ENCODE assay signal across 9 mouse cellular contexts in genomic region chr12:85523421-85524192, GRCm38 (mm10). TPM values are rescaled to one million over a fixed set of nuclear protein-coding genes. Genes with fewer than 3 reads are reported as not detected.
A peak's percentile ranks its signal among the peaks of the same experiment; 100 is the strongest.
DNase-seq lines count a peak whose midpoint lies in the region; ATAC-seq lines count a peak whose summit lies in the region.
"Had no signal": no experiment of that assay in that cellular context is flagged by ENCODE, and none has a peak within 500 bp of the region (broad histone marks: within the 10 kb centered on the region; RNA-seq: fewer than 3 reads in every experiment).

No protein-coding gene starts in this region.

- no peaks in the 10 kb centered on the region for H3K9me3 ChIP-seq in heart, embryonic 10.5 days
- no peaks in the 10 kb centered on the region for H3K9me3 ChIP-seq in limb, embryonic 11.5 days (ENCODE audit: control insufficient read depth, low read length)
- H3K9me3 ChIP-seq in limb, embryonic 10.5 days (replicated peaks) = no peaks in the 10 kb centered on the region

- peaks cover 26% of the 10 kb centered on the region for H3K4me1 ChIP-seq in heart, embryonic 10.5 days
- peaks cover 8% of the 10 kb centered on the region for H3K4me1 ChIP-seq in limb, embryonic 11.5 days (ENCODE audit: control insufficient read depth, insufficient read depth, low read length)
- H3K4me1 ChIP-seq in limb, embryonic 10.5 days = peaks cover 28% of the 10 kb centered on the region

- H3K4me2 ChIP-seq in limb, embryonic 11.5 days (ENCODE audit: low read depth, severe bottlenecking) = no peak overlapping the region

- no peak overlapping the region for H3K27ac ChIP-seq in heart, embryonic 10.5 days
- H3K27ac ChIP-seq in limb, embryonic 11.5 days (replicated peaks; ENCODE audit: low read depth, low read length) = no peak overlapping the region
- H3K27ac ChIP-seq in limb, embryonic 10.5 days = no peak overlapping the region
- peak overlapping the region; percentile 66 for H3K27ac ChIP-seq in macrophage

- peak; percentile 96 for DNase-seq in heart, adult 11 months
- no peak for DNase-seq in heart, embryonic 10.5 days (ENCODE audit: low spot score)
- DNase-seq in limb, embryonic 11.5 days (ENCODE audit: low spot score) = no peak
- DNase-seq in limb, embryonic 10.5 days (ENCODE audit: low spot score) = no peak
- peak; percentile 50 to 53 for DNase-seq in adrenal gland, postnatal 36 days
- DNase-seq in frontal cortex, postnatal 25 days (ENCODE audit: low spot score in 2 of 2) = no peak
- DNase-seq in right cerebral cortex, postnatal 36 days (ENCODE audit: low spot score in 2 of 2) = no peak

- 62% methylated on average over 14 of the region's 14 CpGs for WGBS in heart, embryonic 10.5 days
- WGBS in limb, embryonic 11.5 days = 57% methylated on average over 14 of the region's 14 CpGs
- WGBS in limb, embryonic 10.5 days = 56% methylated on average over 14 of the region's 14 CpGs
- WGBS in macrophage (ENCODE audit: missing documents) = 68% methylated on average over 11 of the region's 14 CpGs

- no peak overlapping the region for H3K9ac ChIP-seq in limb, embryonic 11.5 days (ENCODE audit: low read length)

- H3K4me3 ChIP-seq in heart, embryonic 10.5 days = no peak overlapping the region
- H3K4me3 ChIP-seq in limb, embryonic 11.5 days (ENCODE audit: low read depth, low read length) = no peak overlapping the region
- H3K4me3 ChIP-seq in limb, embryonic 10.5 days = no peak overlapping the region
- no peak overlapping the region for H3K4me3 ChIP-seq in macrophage (ENCODE audit: inconsistent target)
- H3K4me3 ChIP-seq: megakaryocyte, embryonic 14.5 days had no signal

- H3K36me3 ChIP-seq in heart, embryonic 10.5 days = no peaks in the 10 kb centered on the region
- H3K36me3 ChIP-seq in limb, embryonic 11.5 days (ENCODE audit: control insufficient read depth, insufficient read depth, low read length) = no peaks in the 10 kb centered on the region
- H3K36me3 ChIP-seq in limb, embryonic 10.5 days = no peaks in the 10 kb centered on the region
- H3K36me3 ChIP-seq in macrophage (ENCODE audit: inconsistent target) = no peaks in the 10 kb centered on the region

- H3K27me3 ChIP-seq in heart, embryonic 10.5 days (ENCODE audit: insufficient read depth, poor library complexity, severe bottlenecking) = no peaks in the 10 kb centered on the region
- H3K27me3 ChIP-seq in limb, embryonic 11.5 days (ENCODE audit: control insufficient read depth, insufficient read depth, low read length) = no peaks in the 10 kb centered on the region
- no peaks in the 10 kb centered on the region for H3K27me3 ChIP-seq in limb, embryonic 10.5 days (ENCODE audit: low read depth, poor library complexity, severe bottlenecking)

- no peaks in the 10 kb centered on the region for H3K79me2 ChIP-seq in macrophage (ENCODE audit: inconsistent target)

- ATAC-seq in limb, embryonic 11.5 days (ENCODE audit: insufficient number of reproducible peaks, low FRiP score, low TSS enrichment, low read depth) = peak; percentile 21; the same call in 1 of the 2 replicates

RNA-seq across cellular contexts. Expression of gene Fos, which starts 49.9 kb away (rescaled TPM):
- 6.1 and 7.5 TPM in 2 replicates for polyA plus RNA-seq in heart, embryonic 10.5 days (2016; fragmentation: Nextera tagmentation; extraction: Ambion mirVana)
- 0.89 and 1.2 TPM in 2 replicates for polyA plus RNA-seq in limb, embryonic 11.5 days (2014; fragmentation: Nextera tagmentation; extraction: Ambion mirVana)
- 0.76 and 0.80 TPM in 2 replicates for polyA plus RNA-seq in limb, embryonic 10.5 days (2016; fragmentation: Nextera tagmentation; extraction: Ambion mirVana)
- total RNA-seq in adrenal gland, postnatal 36 days (2021) = 10 to 100 TPM in 1 of 2 experiments, 1 to 10 TPM in 1; 8.4 to 18.8 TPM
- 1,000 to 10,000 TPM in 2 of 26 experiments, 100 to 1,000 TPM in 11, 10 to 100 TPM in 13; 13.7 to 1,974 (median 105) TPM for total RNA-seq in macrophage (2018; cell fraction: chromatin; rRNA removed)
- 1,000 to 10,000 TPM in 4 of 26 experiments, 100 to 1,000 TPM in 13, 10 to 100 TPM in 9; 10.4 to 2,234 (median 166) TPM for total RNA-seq in macrophage (2018; cell fraction: cytosol; rRNA removed)
- 1,000 to 10,000 TPM in 3 of 26 experiments, 100 to 1,000 TPM in 13, 10 to 100 TPM in 10; 15.4 to 1,140 (median 154) TPM for total RNA-seq in macrophage (2018; cell fraction: nucleus; rRNA removed)
- 18.1 to 88.1 TPM (median 21.8 TPM) in 3 replicates for polyA plus RNA-seq in macrophage (2018)

Comparison
In these comparisons a context has a peak if more than half of its experiments do, and no peak if none do; other contexts are left out.
1. DNase-seq: peak in heart, adult 11 months (single experiment) and adrenal gland, postnatal 36 days (2 of 2); none in heart, embryonic 10.5 days (single experiment), limb, embryonic 11.5 days (single experiment), limb, embryonic 10.5 days (single experiment), frontal cortex, postnatal 25 days (0 of 2) and right cerebral cortex, postnatal 36 days (0 of 2).